Mouse (Mus musculus) neural tube, embryonic 14.5 days (tissue): ENCODE results near the gene Gm44805. TPM values are rescaled to one million over a fixed set of nuclear protein-coding genes. Genes with fewer than 3 reads are reported as not detected.
A peak's percentile ranks its signal among the peaks of the same experiment; 100 is the strongest.

Experiments used
- ATAC-seq: fragments of 200-750 bp; cut with Nextera tagmentation; 2 replicates; pipeline ENCODE4 v1.8.0; 2017; ENCODE audit warnings: low read depth, mild to moderate bottlenecking, moderate TSS enrichment, moderate library complexity
- H3K27ac ChIP-seq: fragments of 300-500 bp; sonication (generic); 2 replicates; pipeline ENCODE4 v1.5.1; 2014; ENCODE audit warnings: low read depth, mild to moderate bottlenecking, control low read depth, low read length, moderate library complexity, mixed read lengths
- H3K27me3 ChIP-seq: fragments of 300-500 bp; sonication (generic); 2 replicates; pipeline ENCODE4 v1.6.1; 2014; ENCODE audit warnings: low read length; ENCODE audit not compliant: control insufficient read depth, insufficient read depth
- H3K36me3 ChIP-seq: fragments of 300-500 bp; sonication (generic); 2 replicates; pipeline ENCODE4 v1.6.1; 2014; ENCODE audit warnings: low read length, mixed read lengths; ENCODE audit not compliant: control insufficient read depth, insufficient read depth
- H3K4me1 ChIP-seq: fragments of 300-500 bp; sonication (generic); 2 replicates; pipeline ENCODE4 v1.6.1; 2014; ENCODE audit warnings: low read length; ENCODE audit not compliant: control insufficient read depth, insufficient read depth
- H3K4me2 ChIP-seq: fragments of 300-500 bp; sonication (generic); 2 replicates; pipeline ENCODE4 v1.6.1; 2014; ENCODE audit warnings: mild to moderate bottlenecking, low read depth, low read length, control low read depth
- H3K4me3 ChIP-seq: fragments of 300-500 bp; sonication (generic); 2 replicates; pipeline ENCODE4 v1.5.1; 2014; ENCODE audit warnings: low read depth, low read length, control low read depth, mixed read lengths
- H3K9ac ChIP-seq: fragments of 300-500 bp; sonication (generic); replicated peaks from 2 replicates; pipeline ENCODE4 v1.6.1; 2014; ENCODE audit warnings: low read depth, mild to moderate bottlenecking, control low read depth, low read length, mixed read lengths
- H3K9me3 ChIP-seq: fragments of 300-500 bp; sonication (generic); 2 replicates; pipeline ENCODE4 v1.6.1; 2016; ENCODE audit warnings: low read length; ENCODE audit not compliant: control insufficient read depth
- WGBS: fragments of 180-500 bp; shearing (Covaris S2); extraction: QIAGEN DNeasy Blood & Tissue Kit; methylation state at CpG from one replicate; pipeline ENCODE4 v1.1.7; 2014; 5-methylcytosine and 5-hydroxymethylcytosine counted together
- polyA plus RNA-seq: library from polyadenylated mRNA; unstranded; fragments of >200 nt; fragmentation: Nextera tagmentation; extraction: Ambion mirVana; gene quantifications from 2 replicates; pipeline ENCODE4 v1.2.1, GENCODE M21; 2014

Gene Gm44805
- not detected in 2 replicates for polyA plus RNA-seq

DNA sequence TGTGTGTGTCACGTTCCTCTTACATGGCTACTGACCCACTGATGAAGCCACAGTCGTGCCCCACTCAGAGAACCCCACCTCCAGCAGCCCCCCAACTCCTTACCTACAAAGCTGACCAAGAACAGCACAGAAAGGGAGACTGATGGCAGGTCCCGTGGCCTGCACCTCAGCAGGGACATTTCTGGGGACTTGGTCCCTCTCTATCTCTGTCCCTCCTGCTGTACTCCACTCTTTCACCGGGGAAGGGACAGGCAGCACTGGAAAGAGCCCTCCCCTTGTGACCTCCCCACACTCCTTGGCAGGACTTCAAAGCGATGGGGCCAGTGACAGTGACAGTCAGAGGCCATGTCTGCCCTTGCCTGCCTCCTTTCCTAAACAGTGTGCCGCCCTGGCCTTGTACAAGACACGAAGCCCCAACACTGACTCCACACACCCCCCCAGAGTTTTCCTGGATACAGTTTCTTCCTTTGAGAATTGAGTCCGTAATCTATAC, at the start of gene Gm44805, which contains the start of gene Apoc4:
Gm44805 (minus strand) TSS at position 222 of the 493 bp plus-strand sequence.
Apoc4 (minus strand) TSS at position 278 of the 493 bp plus-strand sequence.
- WGBS: 63% methylated on average over 8 of the region's 8 CpGs
- no peak within 1 kb of the TSS for H3K4me3 ChIP-seq
- H3K9me3 ChIP-seq: no peaks in the 10 kb centered on the region
- no peak within 1 kb of the TSS for H3K4me2 ChIP-seq
- ATAC-seq: no peak
- no peak within 1 kb of the TSS for H3K27ac ChIP-seq
- no peak within 1 kb of the TSS for H3K9ac ChIP-seq
- H3K4me1 ChIP-seq: no peaks in the 10 kb centered on the region
- no peaks in the 10 kb centered on the region for H3K36me3 ChIP-seq
- no peaks in the 10 kb centered on the region for H3K27me3 ChIP-seq

DNA sequence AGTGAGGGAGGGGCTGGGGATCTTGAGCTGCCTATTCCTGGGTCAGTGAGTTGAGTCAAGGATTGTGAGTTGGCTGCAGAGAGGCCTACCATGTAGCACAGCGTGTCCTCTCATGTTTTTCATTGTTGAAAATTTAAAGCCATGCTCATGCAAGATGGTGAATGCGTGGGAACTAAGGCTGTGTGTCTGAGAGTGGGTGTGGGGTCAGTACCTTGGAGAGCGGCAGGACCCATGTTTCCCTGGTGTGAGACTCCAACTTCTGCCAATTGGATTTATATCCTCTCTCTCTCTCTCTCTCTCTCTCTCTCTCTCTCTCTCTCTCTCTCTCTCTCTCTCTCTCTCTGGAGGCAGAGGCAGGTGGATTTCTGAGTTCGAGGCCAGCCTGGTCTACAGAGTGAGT, 45.3 kb upstream of the Gm44805 start:
- Histone ChIP-seq H3K4me2 (no peak overlapping the region), H3K4me1 (no peaks in the 10 kb centered on the region), H3K4me3 (no peak overlapping the region), H3K27ac (no peak overlapping the region), H3K9ac (no peak overlapping the region), H3K9me3 (no peaks in the 10 kb centered on the region), H3K36me3 (peaks cover 51% of the 10 kb centered on the region), H3K27me3 (no peaks in the 10 kb centered on the region)
- WGBS: 93% methylated on average over 4 of the region's 4 CpGs
- no peak for ATAC-seq

DNA sequence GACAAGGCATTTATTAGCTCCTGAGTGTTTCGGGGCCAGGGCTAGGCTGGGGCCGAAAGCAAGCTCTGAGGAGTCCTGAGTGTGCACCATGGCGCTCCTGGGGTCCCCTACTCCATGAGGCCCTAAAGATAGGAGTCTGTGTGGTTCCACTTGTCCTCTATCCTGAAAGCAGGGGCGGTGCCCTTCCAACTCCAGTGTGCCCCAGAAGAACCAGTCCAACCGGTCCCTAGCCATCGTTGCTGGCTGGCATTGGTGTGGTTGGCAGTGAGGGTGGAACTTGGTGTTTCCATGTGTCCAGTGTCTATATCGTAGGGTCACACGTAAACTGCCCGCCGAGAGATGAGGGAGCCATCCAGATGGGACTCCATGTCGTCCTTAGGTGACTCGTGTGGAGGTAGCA, 42.9 kb upstream of the Gm44805 start:
- H3K36me3 ChIP-seq: peaks cover 37% of the 10 kb centered on the region
- no peak for ATAC-seq
- no peaks in the 10 kb centered on the region for H3K4me1 ChIP-seq
- no peak overlapping the region for H3K9ac ChIP-seq
- H3K27me3 ChIP-seq: no peaks in the 10 kb centered on the region
- H3K4me2 ChIP-seq: no peak overlapping the region
- no peak overlapping the region for H3K27ac ChIP-seq
- 94% methylated on average over 12 of the region's 12 CpGs for WGBS
- no peak overlapping the region for H3K4me3 ChIP-seq
- H3K9me3 ChIP-seq: peaks cover 3% of the 10 kb centered on the region; the same call in 1 of the 2 replicates

DNA sequence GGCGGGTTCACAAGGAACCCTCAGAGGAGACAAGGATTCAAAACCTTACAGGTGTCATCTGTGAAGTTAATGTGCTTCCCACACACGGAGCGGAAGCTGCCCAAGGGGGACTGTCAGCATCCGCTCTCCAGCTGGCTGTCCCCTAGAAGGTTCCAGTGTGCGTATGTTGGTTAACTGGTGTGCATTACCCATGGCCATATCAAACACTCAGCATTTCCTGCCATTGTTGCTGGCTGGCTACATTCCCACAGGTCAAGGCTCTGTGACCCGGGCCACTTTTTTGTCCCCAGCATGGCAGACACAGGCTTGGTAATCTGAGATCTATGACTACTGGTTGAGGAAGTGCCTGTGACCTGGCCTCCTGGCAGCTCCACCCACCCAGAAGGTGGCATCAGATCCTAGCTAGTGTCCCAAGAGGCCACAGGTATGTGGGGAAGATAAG, 41.6 kb upstream of the Gm44805 start:
- Histone ChIP-seq H3K4me3 (no peak overlapping the region), H3K4me2 (no peak overlapping the region), H3K27me3 (no peaks in the 10 kb centered on the region), H3K27ac (no peak overlapping the region), H3K9me3 (peaks cover 3% of the 10 kb centered on the region; the same call in 1 of the 2 replicates), H3K9ac (no peak overlapping the region), H3K36me3 (peaks cover 28% of the 10 kb centered on the region), H3K4me1 (no peaks in the 10 kb centered on the region)
- ATAC-seq: no peak
- WGBS: 96% methylated on average over 6 of the region's 6 CpGs

DNA sequence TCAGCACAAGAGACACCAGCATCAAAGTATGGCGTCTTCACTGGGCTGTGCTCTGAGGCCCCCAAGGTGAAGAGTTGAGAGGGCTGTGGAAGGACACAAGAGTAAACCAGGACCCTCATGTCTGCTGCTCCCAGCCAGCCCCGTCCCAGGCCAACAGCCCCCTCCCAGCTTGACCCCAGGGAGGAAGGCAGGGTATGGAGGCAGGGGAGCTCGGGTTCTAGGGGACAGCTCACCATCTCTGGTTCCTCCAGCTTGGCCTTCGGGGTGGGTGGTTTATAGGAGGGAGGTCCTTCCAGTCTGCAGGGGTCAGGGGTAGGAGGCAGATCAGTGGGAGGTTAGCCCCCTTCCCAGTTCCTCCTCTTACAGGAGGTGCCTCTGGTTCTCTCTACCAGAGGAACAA, 38.0 kb upstream of the Gm44805 start:
- Histone ChIP-seq H3K27me3 (no peaks in the 10 kb centered on the region), H3K4me3 (no peak overlapping the region), H3K4me1 (peaks cover 7% of the 10 kb centered on the region; the same call in 1 of the 2 replicates), H3K9ac (no peak overlapping the region), H3K9me3 (peaks cover 3% of the 10 kb centered on the region; the same call in 1 of the 2 replicates), H3K27ac (no peak overlapping the region), H3K4me2 (no peak overlapping the region), H3K36me3 (peaks cover 8% of the 10 kb centered on the region; the same call in 1 of the 2 replicates)
- no peak for ATAC-seq
- 94% methylated on average over 4 of the region's 4 CpGs for WGBS

DNA sequence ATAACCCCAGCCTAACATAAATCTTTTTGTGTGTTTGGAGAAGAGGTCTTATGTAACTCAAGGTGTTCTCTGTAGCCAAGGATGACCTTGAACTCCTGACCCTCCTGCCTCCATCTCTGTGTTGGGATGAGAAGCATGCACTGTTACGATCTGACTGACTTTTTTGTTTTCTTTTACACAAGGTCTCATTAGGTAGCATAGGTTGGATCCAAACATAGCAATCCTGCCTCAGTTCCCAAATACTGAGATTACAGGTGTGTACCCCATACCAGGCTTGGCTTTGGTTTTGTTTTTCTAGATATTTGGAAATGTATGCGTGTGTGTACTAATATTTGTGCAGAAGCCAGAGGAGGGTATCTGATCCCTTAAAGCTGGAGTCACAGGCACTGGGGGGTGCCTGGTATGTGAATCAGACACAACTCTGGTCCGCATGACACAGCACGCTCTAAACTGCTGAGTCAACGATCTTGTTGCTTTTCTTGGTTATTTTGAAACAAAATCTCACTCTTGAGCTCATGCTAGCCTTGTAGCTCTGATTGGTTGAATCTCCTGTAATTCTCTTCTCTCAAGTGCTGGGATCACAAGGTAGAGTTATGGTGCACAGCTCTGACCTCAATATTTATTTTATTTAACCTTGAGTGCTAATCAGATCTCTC, 37.2 kb upstream of the Gm44805 start:
- no peak overlapping the region for H3K4me3 ChIP-seq
- no peak overlapping the region for H3K4me2 ChIP-seq
- H3K36me3 ChIP-seq: peaks cover 4% of the 10 kb centered on the region; the same call in 1 of the 2 replicates
- H3K27me3 ChIP-seq: no peaks in the 10 kb centered on the region
- WGBS: 98% methylated on average over 5 of the region's 5 CpGs
- H3K27ac ChIP-seq: no peak overlapping the region
- peaks cover 3% of the 10 kb centered on the region; the same call in 1 of the 2 replicates for H3K9me3 ChIP-seq
- peaks cover 12% of the 10 kb centered on the region for H3K4me1 ChIP-seq
- no peak overlapping the region for H3K9ac ChIP-seq
- no peak for ATAC-seq

DNA sequence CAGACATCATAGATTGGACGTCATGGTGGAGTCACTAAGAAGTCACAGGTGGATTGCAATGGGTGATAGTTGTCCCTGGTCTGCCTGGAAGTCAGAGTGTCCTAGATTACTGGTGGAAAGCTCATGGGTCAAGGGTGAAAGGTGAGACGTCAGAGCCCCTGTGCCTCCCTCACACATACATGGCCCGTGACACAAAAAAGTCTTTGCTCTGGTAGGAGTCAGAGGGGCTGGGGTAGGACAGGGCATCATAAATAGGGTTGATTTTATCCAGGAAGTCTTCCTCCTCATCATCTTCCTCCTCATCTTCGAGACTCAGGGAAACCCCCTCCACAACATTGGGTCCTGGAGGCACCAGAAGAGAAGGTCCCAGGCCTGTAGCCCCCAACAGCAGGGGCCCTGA, 36.1 kb upstream of the Gm44805 start:
- peaks cover 12% of the 10 kb centered on the region for H3K4me1 ChIP-seq
- H3K36me3 ChIP-seq: no peaks in the 10 kb centered on the region
- 88% methylated on average over 4 of the region's 4 CpGs for WGBS
- no peaks in the 10 kb centered on the region for H3K27me3 ChIP-seq
- no peak overlapping the region for H3K27ac ChIP-seq
- no peak overlapping the region for H3K4me2 ChIP-seq
- no peak overlapping the region for H3K4me3 ChIP-seq
- ATAC-seq: no peak
- no peak overlapping the region for H3K9ac ChIP-seq
- peaks cover 3% of the 10 kb centered on the region; the same call in 1 of the 2 replicates for H3K9me3 ChIP-seq

DNA sequence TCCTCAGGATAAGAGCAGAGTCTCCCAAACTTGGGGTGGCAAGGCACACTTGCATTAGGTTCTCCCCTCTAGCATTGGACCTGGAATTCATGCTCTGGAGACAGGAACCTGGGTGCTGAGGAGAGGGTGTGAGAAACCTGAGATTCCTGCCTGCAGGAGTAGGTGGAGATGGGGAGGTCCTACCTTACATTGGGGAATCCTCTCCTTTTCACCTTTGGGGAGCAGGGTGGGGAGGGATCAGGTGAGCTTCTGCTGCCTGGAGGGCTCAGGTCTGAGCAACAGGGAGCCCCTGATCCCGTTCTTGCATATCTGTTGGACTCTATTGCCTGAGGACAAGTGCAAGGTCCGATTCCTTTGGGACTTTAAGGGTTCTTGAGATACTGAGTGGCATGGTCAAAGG, 35.6 kb upstream of the Gm44805 start:
- ATAC-seq: no peak
- 97% methylated on average over 2 of the region's 2 CpGs for WGBS
- H3K9ac ChIP-seq: peak overlapping the region; percentile 51; the same call in 1 of the 2 replicates

DNA sequence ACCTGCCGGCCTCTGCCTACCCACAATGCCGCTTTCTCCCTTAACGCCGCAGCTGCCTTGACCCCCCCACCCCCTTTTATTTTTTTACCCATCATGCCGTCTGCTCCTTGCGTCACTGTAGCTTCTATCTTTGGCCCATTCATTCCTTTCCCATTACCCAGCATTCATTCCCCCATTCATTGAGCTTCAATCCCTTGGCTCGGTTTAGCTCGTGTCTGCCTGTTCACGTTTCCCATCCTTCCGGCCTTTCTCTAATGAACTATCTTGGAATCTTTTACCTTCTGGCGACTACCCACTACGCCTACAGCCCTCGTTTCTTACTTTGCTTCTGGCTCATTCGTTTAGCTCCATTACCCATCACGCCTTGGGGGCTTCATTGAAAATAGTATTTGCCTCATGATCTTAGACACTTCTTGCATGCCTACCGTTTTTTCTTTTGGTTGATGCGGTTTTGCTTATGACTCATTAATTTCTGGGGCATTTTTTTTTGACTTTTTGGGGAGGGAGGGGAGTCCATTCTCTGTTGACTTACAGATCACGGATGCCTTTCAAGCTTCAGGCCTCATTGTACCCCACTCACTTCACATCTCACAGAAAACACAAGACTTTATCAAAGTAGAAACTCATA, 34.9 kb upstream of the Gm44805 start:
- H3K9ac ChIP-seq: peak overlapping the region; percentile 51; the same call in 1 of the 2 replicates
- peaks cover 2% of the 10 kb centered on the region; the same call in 1 of the 2 replicates for H3K9me3 ChIP-seq
- H3K27ac ChIP-seq: peak overlapping the region; percentile 92
- H3K4me1 ChIP-seq: peaks cover 12% of the 10 kb centered on the region
- 6% methylated on average over 18 of the region's 18 CpGs for WGBS
- no peak for ATAC-seq
- H3K4me3 ChIP-seq: peak overlapping the region; percentile 29
- no peaks in the 10 kb centered on the region for H3K27me3 ChIP-seq
- peaks cover 10% of the 10 kb centered on the region; the same call in 1 of the 2 replicates for H3K36me3 ChIP-seq
- H3K4me2 ChIP-seq: peak overlapping the region; percentile 73

More for the DNA sequence above, 35.6 kb upstream of the Gm44805 start:
- peaks cover 5% of the 10 kb centered on the region; the same call in 1 of the 2 replicates for H3K36me3 ChIP-seq
- H3K4me1 ChIP-seq: peaks cover 12% of the 10 kb centered on the region
- peak overlapping the region; percentile 92 for H3K27ac ChIP-seq
- 0 out of 2 replicates have a peak overlapping the region, but pooled peaks have one; percentile 29 for H3K4me3 ChIP-seq
- peak overlapping the region; percentile 73 for H3K4me2 ChIP-seq
- peaks cover 3% of the 10 kb centered on the region; the same call in 1 of the 2 replicates for H3K9me3 ChIP-seq
- H3K27me3 ChIP-seq: no peaks in the 10 kb centered on the region
